Mouse (Mus musculus) fibroblast of lung, adult 2 months (primary cell): ENCODE measurements around the gene D5Ertd579e.
"Not testable (repeated sequence)": the region's sequence is repeated elsewhere in the genome, so short reads cannot be mapped to it uniquely, and the experiment has no call there.

Source experiments
- DNase-seq: peaks from one replicate; pipeline ENCODE4 v3.0.0-alpha.2; 2011; ENCODE audit warnings: low read depth

D5Ertd579e gene

GRCm38 (mm10) chr5:36679918-36680598 lies 15.8 kb downstream of the D5Ertd579e start:
- DNase-seq: no peak

- peak; percentile 29 for DNase-seq
Observed at GRCm38 (mm10) chr5:36678799-36679198, 17.0 kb downstream of the D5Ertd579e start.

DNA sequence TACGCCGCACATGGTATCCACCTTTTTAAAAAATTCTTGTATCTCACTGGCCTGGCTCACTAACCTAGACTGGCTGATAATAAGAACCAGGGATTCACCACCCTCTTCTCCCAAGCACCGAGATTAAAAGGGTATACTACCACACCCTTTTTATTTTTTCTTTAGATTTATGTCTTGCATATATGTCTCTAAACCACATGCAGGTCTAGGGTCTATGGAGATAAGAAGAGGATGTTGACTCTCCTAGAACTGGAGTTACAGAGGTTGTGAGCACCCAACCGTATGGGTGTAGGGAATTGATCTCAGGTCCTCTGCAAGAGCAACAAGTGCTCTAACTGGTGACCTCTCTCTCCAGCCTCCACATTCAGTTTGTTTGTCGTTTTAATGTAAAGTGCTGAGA lies 17.9 kb downstream of the D5Ertd579e start:
- DNase-seq: no peak

GRCm38 (mm10) chr5:36675466-36675865 lies 20.4 kb downstream of the D5Ertd579e start:
- DNase-seq: peak; percentile 66

DNA sequence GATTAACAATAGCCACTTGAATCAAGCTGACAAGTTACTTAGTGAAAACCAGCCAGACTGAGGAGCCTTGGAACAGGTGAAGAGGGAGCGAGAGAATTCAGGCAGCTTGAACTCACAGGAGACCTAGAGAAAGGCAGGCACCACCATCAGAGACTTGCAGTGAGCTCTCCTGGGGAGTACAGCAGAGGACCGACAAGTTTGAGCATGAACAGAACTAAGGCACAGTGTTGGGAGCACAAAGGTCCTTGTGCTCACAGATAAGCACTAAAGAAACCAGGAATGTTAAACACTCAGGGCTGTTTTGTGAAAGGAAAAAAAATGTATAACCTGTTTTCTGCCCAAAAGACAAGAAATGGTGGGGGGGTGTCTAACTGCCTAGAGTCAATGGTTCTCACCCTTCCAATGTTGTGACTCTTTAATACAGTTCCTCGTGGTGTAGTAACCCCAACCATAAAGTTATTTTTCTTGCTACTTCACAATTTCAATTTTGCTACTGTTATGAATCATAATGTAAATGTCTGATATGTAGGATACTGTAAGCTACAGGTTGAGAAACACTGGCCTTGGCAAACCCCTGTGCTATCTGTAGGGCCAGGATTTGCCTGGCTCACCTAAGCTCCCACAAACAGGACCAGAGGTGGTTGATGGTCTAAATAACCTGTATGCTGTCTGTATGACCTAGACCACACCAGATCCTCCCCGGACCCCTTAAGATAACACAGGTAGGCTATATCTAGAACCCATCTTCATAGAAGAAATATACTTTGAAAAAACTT lies 21.0 kb downstream of the D5Ertd579e start:
- no peak for DNase-seq

GRCm38 (mm10) chr5:36669021-36670008 lies 26.5 kb downstream of the D5Ertd579e start:
- DNase-seq: no peak

- no peak for DNase-seq
Observed at GRCm38 (mm10) chr5:36668572-36668971, 27.3 kb downstream of the D5Ertd579e start.

GRCm38 (mm10) chr5:36667986-36668385 lies 27.8 kb downstream of the D5Ertd579e start:
- not testable (repeated sequence) for DNase-seq

DNA sequence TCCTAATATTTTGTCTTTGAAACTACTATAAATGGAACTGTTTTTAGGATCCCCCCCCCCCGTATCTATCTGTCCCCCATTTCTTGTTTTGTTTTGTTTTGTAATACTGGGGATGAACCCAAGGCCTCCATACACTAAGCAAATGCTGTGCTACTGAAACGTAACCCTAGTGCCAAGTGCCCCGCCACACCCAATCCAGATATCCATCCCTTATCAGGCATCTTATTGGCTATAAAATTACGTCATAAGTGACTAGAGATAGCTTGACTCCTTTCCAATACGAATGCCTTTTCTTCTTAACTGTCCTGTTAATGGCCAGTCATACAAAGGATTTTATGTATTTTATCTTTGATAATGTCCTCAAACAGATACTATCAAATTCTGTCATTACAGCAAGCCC lies 28.7 kb downstream of the D5Ertd579e start:
- no peak for DNase-seq

DNA sequence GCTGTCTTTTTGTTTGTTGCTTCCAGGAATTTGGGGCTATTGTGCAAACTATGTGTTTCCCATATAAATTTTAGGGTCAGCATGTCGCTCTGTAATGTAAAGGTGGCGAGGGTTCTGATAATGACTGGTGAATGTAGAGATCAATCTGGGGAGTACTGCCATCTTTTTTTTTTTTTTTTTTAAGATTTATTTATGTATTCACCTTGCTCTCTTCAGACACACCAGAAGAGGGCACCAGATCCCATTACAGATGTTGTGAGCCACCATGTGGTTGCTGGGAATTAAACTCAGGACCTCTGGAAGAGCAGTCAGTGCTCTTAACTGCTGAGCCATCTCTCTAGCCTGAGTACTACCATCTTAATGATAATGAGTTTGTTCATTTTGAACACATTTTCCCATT lies 29.1 kb downstream of the D5Ertd579e start:
- not testable (repeated sequence) for DNase-seq

DNA sequence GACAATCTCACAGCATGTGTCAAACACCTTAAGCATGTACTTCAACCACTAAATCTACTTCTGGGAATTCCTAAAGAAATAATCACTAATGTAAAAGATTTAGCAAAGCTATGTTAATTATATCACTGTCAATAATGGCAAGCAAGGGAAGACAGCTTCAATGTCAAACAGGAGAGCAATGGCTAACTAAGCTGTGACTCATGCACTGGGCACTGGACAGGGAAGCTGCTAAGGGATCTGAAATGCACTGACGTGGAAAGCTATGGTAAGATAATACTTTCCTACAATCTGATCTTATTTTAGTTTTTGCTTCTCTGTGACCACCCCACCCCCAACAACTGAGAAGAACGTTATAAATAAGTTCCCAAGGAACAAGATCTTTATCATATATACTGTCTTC lies 32.5 kb downstream of the D5Ertd579e start:
- DNase-seq: no peak

GRCm38 (mm10) chr5:36660977-36661760 lies 34.7 kb downstream of the D5Ertd579e start:
- not testable (repeated sequence) for DNase-seq

- no peak for DNase-seq
Observed at GRCm38 (mm10) chr5:36625612-36626011, 70.2 kb downstream of the D5Ertd579e start.

GRCm38 (mm10) chr5:36623670-36624069 lies 72.2 kb downstream of the D5Ertd579e start:
- no peak for DNase-seq

DNA sequence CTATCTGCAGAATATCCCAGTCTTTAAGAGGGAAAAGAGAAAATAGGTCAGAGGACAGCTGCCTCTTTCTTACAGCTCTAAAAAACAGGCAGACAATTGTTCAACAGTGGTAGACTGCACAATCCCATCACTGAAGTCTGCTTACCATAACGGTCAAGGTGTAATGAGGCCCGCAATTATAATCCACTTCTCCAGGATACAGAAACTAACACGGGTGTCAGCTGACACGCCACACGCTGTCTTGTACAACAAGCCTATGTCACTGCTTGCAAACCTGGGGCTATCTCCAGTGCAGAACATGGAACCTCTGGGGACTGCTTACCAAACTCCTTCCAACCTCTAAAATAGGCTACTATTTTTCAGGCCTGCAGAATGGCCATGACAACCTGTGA lies 74.8 kb downstream of the D5Ertd579e start:
- DNase-seq: no peak

DNA sequence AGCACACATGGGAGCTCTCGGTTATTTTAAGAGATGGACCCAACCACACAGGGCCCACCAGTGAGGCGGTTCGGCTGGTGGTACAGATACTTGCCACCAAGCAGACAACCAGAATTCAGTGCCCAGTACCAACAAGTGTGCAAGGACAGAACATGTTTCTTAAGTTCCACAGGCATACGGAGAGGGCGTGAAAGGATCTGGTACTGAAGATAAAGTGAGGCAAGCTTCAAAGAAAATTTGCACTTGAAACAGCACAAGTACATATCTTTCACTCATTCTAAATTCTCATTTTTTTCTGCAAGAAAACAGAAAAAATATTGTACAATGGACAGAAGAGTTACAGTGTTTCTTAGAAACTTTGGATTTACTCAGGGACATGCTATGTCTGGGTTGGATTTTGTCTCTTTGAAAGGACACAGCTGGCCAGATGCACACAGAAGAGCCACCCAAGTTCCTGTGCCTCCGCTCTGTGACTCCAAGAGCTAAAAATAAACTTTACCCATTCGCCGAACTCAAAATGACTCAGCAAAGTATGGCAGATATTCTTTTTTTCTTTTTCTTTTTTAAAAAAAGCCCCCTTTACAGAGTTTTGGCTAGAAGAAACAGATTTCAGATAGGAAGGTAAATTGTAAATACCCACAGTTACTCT lies 75.3 kb downstream of the D5Ertd579e start:
- DNase-seq: no peak

- DNase-seq: no peak
Observed at GRCm38 (mm10) chr5:36618890-36619289, 76.9 kb downstream of the D5Ertd579e start.

DNA sequence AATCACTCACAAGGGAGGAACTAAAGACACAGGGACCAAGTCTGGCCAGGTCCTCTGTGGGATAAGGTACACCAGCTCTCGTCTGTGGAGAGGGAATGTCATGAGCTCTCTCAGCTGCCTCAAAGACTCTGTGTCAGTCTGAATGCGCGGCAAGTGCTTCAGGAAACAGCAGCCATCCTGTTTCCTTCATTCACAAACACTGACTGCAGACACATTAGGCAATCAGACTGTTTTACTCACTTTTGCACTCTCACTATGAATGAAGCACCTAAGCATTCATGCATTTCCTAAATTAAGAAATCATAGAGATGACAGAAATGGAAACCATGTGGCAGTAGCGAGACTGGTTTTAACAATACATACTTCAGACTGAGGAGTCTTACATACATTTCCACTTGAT lies 77.5 kb downstream of the D5Ertd579e start:
- no peak for DNase-seq

DNA sequence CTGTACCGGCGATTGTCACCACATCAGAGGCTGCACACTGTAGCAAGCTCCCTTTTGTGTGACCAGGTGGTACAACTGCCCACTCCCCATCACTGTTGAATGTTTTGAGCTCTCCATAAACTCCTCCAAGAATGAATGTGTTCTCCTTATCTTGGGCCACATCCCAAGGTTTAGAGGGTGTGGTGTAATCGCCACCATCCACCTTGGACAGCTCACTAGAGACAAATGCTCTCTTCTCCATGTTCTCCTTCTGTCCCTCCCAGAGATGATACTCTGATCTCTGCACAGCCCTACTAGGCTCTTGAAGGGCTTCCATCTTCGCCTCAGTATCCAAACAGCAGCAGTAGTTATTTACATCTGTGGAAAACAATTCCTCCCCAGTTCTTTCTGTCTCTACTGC lies 81.7 kb downstream of the D5Ertd579e start:
- no peak for DNase-seq

DNA sequence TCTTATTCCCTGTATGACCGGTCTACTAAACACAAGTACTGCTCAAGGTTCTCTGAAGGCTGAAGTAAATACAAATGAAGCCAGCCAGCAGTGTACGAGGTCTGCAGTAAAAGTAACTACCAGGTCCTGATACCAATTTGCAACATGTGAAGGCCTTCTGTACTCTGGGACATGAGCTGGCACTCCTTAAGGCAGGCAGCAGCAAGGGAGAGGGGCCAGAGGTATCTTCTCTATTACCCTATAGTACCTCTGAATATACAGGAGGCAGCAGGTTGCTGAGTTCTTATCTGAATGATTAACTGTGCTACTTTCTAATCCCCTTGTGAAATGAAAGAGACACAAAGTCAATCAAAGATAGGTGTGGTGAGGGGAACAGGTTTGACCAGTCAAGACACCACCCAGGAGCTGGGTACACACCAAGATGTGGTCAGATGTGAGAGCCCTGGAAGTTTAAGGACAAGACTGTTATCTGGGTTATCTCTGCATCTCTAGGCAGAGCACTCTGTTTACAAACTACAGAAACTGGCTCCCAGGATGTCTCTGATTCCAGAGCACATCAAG lies 86.8 kb downstream of the D5Ertd579e start:
- no peak for DNase-seq

GRCm38 (mm10) chr5:36603031-36603430 lies 92.8 kb downstream of the D5Ertd579e start:
- DNase-seq: no peak
